Mouse (Mus musculus) bone marrow macrophage, adult 2 months (primary cell): ENCODE measurements around the gene Zwint.

Experiments
- CTCF ChIP-seq: IDR thresholded peaks from 2 replicates; pipeline ENCODE4 v1.5.1; 2012; ENCODE audit warnings: low read depth, mild to moderate bottlenecking, low read length, moderate library complexity
- POLR2A ChIP-seq: IDR thresholded peaks from 2 replicates; pipeline ENCODE4 v1.6.1; 2012; ENCODE audit warnings: mild to moderate bottlenecking, low read depth, low read length, borderline replicate concordance

DNA sequence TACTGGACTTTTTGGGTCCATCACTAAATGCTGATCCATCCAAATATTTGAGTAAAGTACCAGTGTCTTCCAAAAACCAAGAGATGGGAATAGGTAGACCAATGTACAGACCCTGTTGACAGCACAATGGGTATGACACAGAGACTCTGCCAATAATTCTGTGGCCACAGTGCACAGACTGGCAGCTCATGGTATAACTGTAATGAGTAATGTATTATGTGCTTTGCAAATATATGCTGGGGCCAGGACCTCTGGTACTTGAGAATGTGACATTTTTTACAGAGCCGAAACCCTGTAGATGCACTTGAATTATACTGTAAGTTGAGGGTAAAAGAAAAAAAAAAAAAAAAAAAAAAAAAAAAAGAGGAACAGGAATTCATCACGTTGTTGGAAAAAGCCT, 59.1 kb downstream of the Zwint start:
- TF ChIP-seq POLR2A (no peak), CTCF (no peak)
